Mouse (Mus musculus): ENCODE results near the gene Rp2.

The Rp2 gene

DNA sequence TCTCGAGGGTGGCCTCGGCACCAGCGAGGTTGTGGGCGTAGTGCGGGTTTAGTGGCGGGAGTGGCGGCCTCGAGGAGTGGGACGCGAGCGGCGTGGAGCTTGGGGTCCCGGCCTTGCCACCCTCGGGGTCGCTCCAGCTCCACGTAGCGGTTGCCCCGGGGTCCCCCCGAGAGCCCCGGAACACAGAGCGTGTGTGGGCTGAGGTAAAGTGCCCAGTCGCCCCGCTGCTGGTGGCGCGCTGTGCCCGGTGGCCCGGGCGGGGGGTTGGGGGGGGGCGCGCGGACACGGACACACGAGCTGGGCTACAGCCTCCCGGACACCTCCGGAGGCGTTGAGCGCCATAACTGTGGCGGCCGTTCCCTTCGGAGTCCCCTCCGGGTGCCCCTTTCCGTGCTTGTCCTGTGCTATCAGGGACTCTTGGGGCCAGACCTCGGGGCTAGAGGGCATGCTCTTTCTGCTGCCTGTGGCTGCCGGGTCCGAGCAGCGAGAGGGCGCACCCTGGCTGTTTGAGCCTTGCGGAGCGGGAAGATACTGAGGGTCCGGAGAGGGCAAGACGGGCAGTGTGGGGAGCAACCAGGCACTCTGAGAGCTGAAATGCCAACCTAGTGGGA lies 61.7 kb downstream of the Rp2 start:
- peak; percentile 5 for DNase-seq
